Mouse (Mus musculus) olfactory bulb, adult 2 months (tissue): ENCODE data around the gene Bcl9. TPM values are rescaled to one million over a fixed set of nuclear protein-coding genes. Genes with fewer than 3 reads are reported as not detected.
A peak's percentile ranks its signal among the peaks of the same experiment; 100 is the strongest.

ENCODE experiments used
- H3K27ac ChIP-seq: fragments of 200-500 bp; 2 replicates; pipeline ENCODE4 v1.5.1; 2012; ENCODE audit warnings: low read depth, low read length; ENCODE audit not compliant: insufficient read depth
- H3K4me1 ChIP-seq: fragments of 200-500 bp; 2 replicates; pipeline ENCODE4 v1.6.1; 2012; ENCODE audit warnings: low read length; ENCODE audit not compliant: control insufficient read depth, insufficient read depth
- H3K4me3 ChIP-seq: fragments of 200-500 bp; 2 replicates; pipeline ENCODE4 v1.5.1; 2012; ENCODE audit warnings: mild to moderate bottlenecking, low read depth, low read length, moderate library complexity; ENCODE audit not compliant: insufficient read depth
- CTCF ChIP-seq: fragments of 200-500 bp; IDR thresholded peaks from 2 replicates; pipeline ENCODE4 v1.5.1; 2012; ENCODE audit warnings: low read depth, mild to moderate bottlenecking, low read length, moderate library complexity; ENCODE audit not compliant: insufficient read depth
- POLR2A ChIP-seq: fragments of 200-500 bp; IDR thresholded peaks from 2 replicates; pipeline ENCODE4 v1.6.1; 2012; ENCODE audit warnings: mild to moderate bottlenecking, low read depth, low read length, moderate library complexity; ENCODE audit not compliant: insufficient read depth
- WGBS: fragments of 180-500 bp; shearing (Covaris S2); methylation state at CpG from one replicate; pipeline ENCODE4 v1.1.7; 2018; 5-methylcytosine and 5-hydroxymethylcytosine counted together
- polyA plus RNA-seq: library from polyadenylated mRNA; stranded (reverse); fragments of >200 nt; gene quantifications from 2 replicates; pipeline ENCODE4 v1.2.4, GENCODE M21; 2012; ENCODE audit warnings: low replicate concordance; ENCODE audit not compliant: missing spikeins, insufficient read depth, insufficient read length

The Bcl9 gene
- polyA plus RNA-seq, 1 experiment: not detected

DNA sequence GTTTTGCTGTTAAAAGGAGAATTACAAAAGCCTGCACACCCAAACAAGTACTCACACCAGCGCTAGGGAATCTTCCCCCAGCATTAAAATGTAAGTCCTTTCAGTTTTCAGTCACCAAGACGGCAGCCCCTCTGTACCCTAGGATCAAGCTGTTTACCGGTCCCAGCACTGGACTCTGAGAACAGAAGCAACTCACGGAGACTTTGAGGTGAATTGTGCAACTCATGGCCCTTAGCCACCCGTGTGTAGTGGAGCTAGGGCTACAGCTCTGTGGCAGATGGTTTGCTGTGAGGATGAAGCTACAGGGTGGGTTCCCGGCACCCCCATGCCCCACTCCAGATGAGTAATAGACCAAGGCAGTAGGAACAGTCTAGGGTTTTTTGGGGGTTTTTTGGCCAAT lies 55.9 kb downstream of the Bcl9 start:
- no peak overlapping the region for H3K4me3 ChIP-seq
- no peak overlapping the region for H3K27ac ChIP-seq
- 76% methylated on average over 6 of the region's 6 CpGs for WGBS
- TF ChIP-seq CTCF (no peak), POLR2A (no peak)
- no peaks in the 10 kb centered on the region; the same call in 1 of the 2 replicates for H3K4me1 ChIP-seq

DNA sequence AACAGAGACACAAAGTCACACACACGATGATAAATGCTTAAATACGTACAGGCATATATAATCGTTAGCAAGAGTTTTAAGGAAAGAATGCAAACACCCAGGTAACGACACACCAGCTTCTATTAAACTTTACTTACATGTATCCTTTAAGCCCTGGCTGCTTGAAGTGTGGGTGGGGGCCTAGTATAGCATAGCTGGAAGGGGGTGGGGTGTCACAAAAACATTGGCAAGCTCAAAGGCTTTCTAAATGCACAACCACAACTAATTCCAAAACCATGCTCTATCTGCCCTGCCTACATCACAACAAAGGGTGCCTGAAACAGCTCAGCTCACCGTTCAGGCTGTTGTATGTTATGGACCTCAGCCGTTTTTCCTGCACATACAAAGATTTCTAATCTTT lies 57.9 kb downstream of the Bcl9 start:
- H3K27ac ChIP-seq: no peak overlapping the region
- H3K4me3 ChIP-seq: no peak overlapping the region
- TF ChIP-seq CTCF (no peak), POLR2A (no peak)
- 91% methylated on average over 6 of the region's 6 CpGs for WGBS
- H3K4me1 ChIP-seq: peaks cover 4% of the 10 kb centered on the region; the same call in 1 of the 2 replicates

DNA sequence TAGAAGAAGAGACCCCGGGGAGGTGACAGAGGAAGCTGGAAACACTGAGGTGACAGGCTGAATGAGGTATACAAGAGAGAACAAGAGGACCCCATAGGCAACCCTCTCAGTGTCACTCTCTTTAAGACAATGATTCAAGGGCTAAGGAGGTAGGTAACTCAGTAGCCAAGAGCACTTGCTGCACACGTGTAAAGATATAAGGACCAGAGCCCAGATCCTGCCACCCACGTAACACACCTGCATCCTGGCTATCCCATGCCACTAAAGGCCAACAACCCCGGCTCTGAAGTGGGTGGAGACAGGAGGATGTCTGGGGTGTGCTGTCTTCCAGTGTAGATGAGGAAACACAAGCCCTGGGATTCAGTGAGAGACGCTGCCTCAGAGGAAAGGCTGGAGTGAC lies 58.4 kb downstream of the Bcl9 start:
- Histone ChIP-seq H3K27ac (no peak overlapping the region), H3K4me3 (no peak overlapping the region), H3K4me1 (peaks cover 5% of the 10 kb centered on the region; the same call in 1 of the 2 replicates)
- WGBS: 88% methylated on average over 5 of the region's 5 CpGs
- TF ChIP-seq CTCF: no peak
- no peak for TF ChIP-seq POLR2A

DNA sequence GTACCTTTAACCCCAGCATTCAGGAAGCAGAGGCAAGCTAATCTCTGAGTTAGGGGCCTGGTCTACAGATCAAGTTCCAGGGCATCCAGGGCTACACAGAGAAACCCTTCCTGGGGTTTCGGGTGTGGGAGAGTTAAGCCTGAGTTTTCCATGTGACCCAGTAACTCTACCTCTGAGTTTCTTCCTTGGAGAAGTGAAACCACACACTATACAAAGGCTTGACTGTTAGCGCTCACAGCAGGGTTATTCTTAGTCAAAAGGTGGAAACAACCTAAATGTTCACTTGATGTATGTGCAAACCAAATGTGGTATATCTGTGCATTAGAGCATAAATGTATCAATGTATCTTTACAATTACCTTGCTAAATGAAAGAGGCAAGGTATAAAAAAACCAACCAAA lies 59.2 kb downstream of the Bcl9 start:
- 94% methylated on average over 2 of the region's 2 CpGs for WGBS
- Histone ChIP-seq H3K4me1 (0 out of 2 replicates have a peak, but pooled peaks cover 5% of the 10 kb centered on the region), H3K4me3 (no peak overlapping the region), H3K27ac (no peak overlapping the region)
- TF ChIP-seq CTCF (no peak), POLR2A (no peak)

DNA sequence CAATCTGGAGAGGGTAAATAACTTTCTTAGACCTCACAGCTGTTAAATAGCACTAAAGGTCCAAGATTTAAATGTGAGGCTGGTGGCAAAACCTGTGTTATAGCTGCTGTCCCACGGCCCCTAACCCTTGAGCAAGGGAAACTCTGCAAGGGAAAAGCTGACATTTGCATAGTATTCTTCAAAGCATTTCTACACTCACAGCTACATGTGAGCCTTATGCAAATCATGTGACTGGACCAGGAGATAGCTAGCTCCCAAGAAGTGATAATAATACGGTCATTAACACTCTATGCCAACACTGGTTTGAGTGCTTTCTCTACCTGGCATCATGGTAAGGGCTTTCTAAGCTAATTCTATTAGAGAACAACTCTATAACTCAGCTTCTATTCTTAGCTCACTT lies 60.3 kb downstream of the Bcl9 start:
- Histone ChIP-seq H3K27ac (no peak overlapping the region), H3K4me3 (no peak overlapping the region), H3K4me1 (0 out of 2 replicates have a peak, but pooled peaks cover 5% of the 10 kb centered on the region)
- TF ChIP-seq POLR2A (no peak), CTCF (no peak)
- WGBS: 98% methylated on average over 2 of the region's 2 CpGs

DNA sequence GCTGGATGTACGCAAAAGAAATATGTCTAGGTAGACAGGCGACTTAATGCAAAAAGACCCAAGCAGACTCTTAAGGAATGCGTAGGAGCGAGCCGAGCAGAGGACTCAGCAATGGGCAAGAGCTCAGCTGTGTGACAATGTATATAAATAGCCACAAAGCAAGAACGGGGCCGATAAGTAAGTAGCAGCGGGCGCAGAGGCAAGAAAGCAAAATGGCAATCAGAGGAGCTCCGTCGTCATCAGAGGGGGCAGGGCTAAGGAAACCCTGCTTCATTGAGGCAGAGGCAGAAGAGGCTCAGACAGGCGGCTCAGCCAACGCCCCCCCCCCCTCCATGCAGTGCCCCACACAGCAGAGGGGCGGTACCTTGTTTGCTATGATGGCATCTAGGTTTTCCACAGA lies 62.9 kb downstream of the Bcl9 start:
- 69% methylated on average over 14 of the region's 14 CpGs for WGBS
- Histone ChIP-seq H3K27ac (no peak overlapping the region), H3K4me1 (0 out of 2 replicates have a peak, but pooled peaks cover 5% of the 10 kb centered on the region), H3K4me3 (0 out of 2 replicates have a peak overlapping the region, but pooled peaks have one; percentile 4)
- TF ChIP-seq POLR2A (no peak), CTCF (no peak)

DNA sequence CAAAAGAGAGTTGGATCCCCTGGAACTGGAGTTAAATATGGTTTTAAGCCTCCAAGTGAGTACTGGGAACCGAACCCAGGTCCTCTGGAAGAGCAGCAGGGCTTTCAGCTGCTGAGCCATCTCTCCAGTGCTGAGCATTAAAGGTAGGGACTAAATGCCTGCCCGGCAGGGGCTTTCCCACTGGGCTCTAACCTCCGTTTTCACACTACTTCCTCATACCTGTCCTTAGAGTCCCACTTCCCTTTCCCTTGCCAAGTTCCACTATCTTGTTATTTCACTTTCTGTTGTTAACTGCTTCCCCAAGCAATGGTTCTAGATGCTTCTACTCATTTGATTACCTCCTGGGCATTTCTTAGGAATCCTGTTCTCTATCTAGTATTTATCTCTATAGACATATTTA lies 65.4 kb downstream of the Bcl9 start:
- WGBS: 94% methylated on average over 3 of the region's 3 CpGs
- H3K4me1 ChIP-seq: peaks cover 9% of the 10 kb centered on the region
- no peak overlapping the region for H3K4me3 ChIP-seq
- no peak overlapping the region for H3K27ac ChIP-seq
- no peak for TF ChIP-seq POLR2A
- TF ChIP-seq CTCF: no peak

DNA sequence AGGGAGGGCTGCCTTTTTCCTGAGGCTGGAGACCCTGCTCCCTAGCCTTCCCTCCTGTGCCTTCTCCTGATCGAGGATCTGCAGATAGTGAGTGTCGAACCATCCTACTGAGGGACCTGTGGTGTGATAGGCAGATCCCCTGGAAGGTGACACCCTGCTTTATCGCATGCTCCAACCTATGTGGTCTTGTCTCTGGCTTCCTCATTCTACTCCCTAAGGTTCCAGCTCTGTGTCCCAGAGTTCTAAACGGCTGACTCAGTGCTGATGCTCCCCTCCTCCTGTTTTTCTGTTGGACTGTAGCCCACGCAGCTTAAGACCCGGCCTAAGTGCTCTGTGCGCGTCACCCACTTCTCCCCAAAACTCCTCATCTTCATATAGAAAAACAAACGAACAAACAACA lies 65.9 kb downstream of the Bcl9 start:
- WGBS: 90% methylated on average over 9 of the region's 9 CpGs

DNA sequence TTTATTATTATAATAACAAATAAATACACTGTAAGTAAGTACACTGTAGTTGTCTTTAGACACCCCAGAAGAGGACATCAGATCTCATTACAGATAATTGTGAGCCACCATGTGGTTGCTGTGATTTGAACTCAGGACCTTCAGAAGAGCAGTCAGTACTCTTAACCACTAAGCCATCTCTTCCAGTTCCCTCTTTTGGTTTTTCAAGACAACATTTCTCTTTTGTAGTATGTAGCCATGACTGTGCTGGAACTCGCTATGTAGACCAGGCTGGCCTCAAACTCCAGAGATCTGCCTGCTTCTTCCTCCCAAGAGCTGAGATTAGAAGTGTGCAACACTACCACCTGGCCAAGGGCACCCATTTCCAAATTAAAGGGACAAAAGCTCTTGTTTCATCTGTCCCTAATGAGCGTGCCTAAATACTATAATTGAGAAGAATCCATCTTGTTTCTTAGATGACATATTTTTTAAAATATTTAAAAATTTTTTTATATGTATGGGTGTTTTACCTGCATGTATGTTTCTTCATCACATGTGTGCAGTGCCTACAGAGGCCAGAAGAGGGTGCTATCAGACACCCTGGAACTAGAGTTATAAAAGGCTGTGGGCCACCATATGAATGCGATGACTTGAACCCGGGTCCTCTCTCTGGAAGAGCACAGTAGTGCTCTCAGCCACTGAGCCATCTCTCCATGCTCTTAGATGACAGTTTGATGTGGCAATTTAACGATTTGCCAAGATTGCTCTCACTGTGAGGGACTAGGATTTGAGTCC lies 66.9 kb downstream of the Bcl9 start:
- H3K4me1 ChIP-seq: peaks cover 13% of the 10 kb centered on the region
- H3K27ac ChIP-seq: no peak overlapping the region
- H3K4me3 ChIP-seq: no peak overlapping the region
- WGBS: 95% methylated on average over 5 of the region's 5 CpGs
- TF ChIP-seq POLR2A: no peak
- TF ChIP-seq CTCF: no peak

More for the DNA sequence above, 65.9 kb downstream of the Bcl9 start:
- H3K27ac ChIP-seq: no peak overlapping the region
- no peak overlapping the region for H3K4me3 ChIP-seq
- H3K4me1 ChIP-seq: peaks cover 10% of the 10 kb centered on the region
- TF ChIP-seq CTCF (no peak), POLR2A (no peak)

DNA sequence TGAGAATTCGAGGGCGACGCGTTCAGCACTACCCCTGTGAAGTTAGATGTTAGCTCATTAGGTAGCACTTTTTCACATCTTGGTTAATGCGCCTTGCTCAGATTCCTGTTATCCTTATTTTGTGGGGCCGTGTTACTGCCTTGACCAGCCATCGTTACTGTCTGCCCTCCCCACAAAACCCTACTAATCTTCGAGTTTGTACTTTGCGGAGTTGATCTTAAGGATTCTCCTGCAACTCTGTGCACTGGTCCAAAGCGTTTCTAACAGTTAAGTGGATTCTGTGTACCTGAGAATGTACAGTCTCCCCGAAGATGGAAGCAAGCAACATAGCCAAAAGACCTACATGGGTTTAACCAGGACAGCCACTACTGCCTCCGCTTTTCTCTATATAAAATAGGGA lies 69.3 kb downstream of the Bcl9 start:
- Histone ChIP-seq H3K4me3 (peak overlapping the region; percentile 73; the same call in 1 of the 2 replicates), H3K27ac (no peak overlapping the region), H3K4me1 (peaks cover 9% of the 10 kb centered on the region)
- TF ChIP-seq POLR2A (no peak), CTCF (no peak)
- 37% methylated on average over 12 of the region's 12 CpGs for WGBS
